Mouse (Mus musculus): ENCODE data around the gene Traf2.

Traf2 gene

DNA sequence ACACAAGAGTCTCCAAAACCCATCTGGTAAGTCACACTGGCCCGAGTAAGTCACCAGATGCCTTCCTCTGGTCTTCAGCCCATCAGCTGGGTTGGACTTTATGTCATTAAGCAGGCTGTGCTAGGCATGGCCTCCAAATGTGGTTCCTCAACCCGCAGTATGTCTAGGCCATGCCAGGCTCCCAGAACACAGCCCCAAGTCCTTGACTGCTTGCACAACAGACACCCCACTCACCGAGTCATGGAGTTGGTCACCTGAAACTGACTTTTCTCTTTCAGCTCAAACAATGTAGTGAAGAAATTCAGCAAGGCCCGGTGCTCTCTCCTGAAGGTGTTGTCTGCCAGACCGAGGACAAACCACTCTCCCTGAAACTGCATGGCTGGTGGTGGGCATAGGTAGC is 53.8 kb downstream of the Traf2 start:
- DNase-seq, result no peak

DNA sequence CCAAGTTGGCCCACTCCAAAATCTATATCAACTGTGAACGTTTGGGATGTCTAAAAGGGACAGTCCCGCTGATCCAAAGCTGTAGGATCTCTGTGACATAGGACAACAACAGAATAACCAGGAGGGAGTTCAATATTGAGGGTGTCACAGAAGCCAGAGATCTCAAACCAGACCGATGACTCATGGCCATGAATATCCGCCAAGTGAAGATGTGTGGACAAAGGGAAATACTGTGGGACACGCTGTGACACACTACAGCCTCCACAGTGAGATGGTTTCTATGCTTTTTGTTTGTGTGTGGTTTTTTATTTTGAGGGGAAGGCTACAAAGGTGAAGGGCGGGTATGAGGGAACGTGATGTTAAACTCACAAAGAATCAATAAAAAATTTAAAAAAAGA is 58.1 kb downstream of the Traf2 start:
- no peak for DNase-seq

DNA sequence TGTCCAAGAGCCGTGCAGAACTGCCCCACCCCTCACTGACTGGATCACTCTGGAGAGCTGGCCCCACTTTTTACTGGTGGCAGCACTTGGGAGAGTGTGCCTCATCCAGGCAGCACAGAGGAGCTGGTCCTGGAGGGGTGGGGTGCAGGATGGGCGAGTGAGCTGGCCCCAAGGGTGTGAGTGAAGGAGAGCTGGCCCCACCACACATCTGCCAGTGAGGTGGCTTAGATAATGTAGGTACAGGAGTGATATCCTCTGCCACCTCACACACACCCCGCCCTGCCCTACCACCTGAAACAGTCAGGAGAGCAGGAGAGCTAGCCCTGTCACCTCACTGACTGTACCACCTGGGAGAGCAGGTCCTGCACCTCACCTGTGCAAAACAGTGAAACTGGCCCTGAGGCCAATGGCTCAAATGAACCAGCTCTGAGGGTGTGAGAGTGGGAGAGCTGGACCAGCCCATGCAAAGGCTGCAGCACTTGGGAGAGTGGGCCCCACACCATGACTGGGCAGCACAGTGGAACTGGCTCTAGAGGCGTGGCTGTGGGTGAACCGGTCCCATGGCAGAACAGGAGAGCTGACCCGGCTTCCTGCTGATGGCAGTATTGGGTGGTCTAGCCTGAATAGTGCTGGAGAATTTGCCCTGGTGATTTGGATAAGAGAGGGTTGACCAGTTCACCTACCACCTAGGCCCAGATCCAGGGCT is 58.6 kb downstream of the Traf2 start:
- no peak for DNase-seq

DNA sequence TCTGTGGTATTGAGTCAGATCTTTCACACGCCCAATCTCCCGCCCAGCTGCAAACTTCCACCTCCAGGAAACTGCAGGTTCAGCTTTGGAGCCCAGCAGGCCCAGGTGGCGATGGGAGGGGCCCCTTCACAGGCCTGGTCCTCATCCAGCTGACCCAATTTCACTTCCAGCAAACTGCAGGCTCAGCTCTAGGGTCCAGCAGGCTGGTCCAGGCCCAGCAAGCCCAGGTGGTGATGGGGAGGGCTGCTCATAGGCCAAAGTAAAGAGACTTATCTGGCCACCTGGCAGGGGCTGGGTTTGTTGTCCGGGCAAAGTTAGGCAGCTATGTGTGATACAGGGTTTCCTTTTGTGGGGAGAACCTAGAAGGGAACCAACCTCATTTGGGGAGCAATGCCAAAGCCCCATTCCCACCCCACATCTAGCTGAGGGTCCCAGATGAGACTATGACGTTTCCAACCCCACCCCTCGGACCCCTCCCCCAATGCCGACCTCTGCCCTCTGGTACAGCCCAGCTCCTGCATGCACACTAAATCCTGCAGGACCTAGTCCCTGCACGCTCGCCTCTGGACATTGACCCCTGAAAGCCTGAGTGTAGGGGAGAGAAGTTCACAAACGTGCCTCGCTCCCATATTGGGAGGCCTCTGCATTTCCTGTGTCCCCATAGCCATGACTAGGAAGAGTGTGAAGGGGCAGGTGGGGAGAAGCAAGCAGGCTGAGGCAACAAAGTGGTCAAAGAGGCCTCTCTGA is 61.7 kb downstream of the Traf2 start:
- no peak for DNase-seq

DNA sequence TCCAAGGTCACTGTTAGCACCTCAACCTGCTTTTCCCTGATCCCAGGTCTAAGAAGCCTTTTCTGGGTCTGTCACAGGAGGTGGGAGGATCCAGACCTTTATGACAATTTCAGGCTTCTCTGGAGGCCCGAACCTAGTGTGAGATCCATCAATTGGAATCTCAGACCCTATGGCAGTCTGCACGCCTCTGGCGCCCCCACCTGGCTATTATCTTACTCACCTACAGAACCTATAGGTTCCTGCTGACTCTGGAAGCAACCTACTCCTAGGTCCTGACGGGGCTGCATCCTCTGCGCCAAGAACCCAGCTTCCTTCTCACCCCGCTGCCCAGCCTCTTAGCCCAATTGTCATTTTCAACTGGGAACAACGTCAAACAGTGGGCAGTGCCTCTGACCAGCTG is 63.8 kb downstream of the Traf2 start:
- no peak for DNase-seq

DNA sequence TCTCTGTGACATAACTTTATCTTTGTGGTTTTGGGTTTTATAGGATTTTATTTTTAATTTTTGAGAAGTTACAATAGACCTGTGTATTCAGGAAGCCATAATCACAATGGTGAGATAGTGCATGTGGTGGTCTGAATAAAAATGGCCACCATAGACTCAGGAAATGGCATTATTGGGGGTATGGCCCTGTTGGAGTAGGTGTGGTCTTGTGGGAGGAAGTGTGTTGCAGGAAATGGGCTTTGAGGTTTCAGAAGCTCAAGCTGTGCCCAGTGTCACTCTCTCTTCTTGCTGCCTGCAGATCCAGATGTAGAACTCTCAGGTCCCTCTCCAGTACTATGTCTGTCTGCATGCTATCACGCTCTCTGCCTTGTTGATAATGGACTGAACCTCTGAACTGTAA is 66.2 kb downstream of the Traf2 start:
- DNase-seq, result no peak

DNA sequence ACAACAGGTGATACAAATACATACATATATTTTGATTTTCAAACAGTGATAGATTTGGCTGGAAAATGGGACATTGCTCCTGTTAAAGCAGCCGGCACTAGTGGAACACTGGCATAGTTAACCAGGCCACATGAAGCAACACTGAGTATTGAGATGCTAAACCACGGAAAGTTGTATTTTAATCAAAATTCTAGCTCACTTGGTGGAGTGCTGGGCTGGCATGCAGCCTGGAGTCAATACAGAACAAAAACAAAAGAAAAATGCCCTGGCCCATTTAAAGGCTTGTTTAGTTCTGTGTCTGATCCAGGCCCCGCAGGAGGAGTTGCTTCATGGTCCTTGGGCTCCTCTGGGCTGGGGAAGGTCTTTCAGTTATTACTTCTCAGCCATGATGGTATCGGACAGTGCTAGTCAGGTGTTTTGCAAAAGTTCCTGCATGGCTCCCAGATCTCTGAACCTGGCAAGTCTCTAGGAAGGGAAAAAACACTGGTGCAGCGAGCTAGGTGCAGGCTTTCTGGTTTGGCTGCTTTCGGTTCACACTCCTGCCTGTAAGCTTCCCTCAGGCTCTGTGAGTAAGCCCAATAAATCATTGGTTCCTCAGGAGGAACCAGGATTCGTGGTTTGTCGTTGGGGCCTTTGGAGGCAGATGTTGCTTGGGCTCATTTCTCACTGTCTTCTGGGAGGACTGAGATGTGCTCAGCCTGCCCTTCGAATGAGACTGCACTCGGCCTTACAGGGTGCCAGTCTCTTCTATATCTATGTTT is 67.0 kb downstream of the Traf2 start:
- DNase-seq, result no peak

DNA sequence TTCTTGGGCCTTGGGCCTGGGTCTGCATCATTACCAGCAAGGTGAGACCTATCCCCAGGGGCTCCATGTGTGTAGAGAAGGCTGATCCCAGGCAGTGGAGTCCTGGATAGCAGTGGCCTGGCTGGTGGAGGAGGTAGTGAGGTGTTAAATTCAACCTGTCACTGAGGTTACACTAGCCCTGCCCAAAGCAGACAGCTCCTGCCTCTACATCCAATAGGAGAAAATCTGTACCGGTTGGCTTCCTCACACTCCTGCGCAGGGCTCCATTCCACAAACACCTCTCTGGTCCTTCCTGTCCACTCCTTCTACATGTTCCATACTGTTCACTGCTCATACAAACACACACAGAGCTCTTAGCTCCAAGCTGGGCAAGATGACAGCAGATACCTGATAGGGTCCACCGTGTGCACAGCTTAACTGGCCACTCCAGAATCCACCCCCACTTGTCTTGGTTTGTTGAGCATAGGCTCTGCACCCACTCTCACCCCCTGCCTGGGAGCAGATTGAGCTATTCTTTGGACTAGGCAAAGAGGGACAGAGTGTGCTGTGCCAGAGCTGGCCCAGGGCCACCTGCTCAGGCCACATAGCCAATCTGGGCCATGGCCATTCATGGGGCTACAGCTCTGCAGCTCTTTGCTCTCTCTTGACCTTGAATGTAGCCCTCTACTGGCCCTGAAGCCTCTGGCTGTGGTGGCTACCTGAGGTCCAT is 68.6 kb downstream of the Traf2 start:
- no peak for DNase-seq

DNA sequence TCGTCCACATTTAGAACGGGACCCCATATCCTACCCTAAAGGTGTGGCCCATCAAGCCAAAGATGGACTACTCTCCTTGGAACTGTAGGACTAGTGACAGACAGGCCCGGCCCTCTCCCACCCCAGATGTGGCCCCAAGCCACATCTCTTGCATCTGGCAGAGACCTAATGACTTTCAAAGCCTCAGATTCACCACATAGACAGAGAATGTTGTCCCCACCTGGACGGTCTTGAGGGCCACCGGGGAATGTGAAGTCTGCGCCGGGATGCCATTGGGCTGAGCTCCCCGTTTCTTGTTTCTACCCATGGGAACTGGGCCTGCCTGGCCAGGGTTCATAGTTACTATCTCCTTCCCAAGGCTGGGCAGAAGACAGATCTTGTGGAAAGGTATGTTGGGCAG is 69.2 kb downstream of the Traf2 start:
- no peak for DNase-seq

DNA sequence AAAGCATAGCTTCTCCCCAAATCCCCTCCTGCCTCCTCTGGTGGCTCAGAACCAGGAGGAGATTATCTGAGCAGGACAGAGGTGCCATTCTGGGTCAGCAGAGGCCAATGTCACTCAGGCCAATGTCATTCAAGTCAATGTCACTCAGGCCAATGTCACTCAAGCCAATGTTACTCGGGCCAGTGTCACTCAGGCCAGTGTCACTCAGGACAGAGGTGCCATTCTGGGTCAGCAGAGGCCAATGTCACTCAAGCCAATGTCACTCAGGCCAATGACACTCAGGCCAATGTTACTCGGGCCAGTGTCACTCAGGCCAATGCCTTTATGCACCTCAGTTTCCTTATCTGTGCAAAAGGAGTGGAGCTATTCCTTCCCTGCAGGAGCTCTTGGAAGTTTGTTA is 74.2 kb downstream of the Traf2 start:
- no peak for DNase-seq

DNA sequence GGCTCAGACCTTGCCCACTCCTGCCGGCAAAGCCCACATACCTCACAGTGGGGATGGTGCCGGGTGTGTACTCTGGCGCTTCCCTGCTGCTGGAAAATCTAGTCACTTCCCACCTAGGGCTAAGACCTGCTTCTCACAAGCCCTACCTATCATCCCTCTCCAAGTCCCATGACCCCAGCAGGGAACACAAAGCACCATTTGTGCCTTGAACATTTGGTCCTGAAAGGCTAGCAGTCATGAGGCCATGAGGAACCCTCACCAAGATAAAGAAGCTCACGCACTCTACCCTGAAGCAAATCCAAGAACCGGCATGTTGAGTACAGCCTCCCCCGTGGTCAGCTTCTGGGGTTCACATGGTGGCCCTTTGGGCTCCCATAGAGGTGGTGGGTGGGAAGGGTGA is 76.8 kb downstream of the Traf2 start, which contains the start of gene Ptgds:
TSS of gene Ptgds (minus strand) at position 78 of the 400 bp plus-strand sequence.
- no peak for DNase-seq

DNA sequence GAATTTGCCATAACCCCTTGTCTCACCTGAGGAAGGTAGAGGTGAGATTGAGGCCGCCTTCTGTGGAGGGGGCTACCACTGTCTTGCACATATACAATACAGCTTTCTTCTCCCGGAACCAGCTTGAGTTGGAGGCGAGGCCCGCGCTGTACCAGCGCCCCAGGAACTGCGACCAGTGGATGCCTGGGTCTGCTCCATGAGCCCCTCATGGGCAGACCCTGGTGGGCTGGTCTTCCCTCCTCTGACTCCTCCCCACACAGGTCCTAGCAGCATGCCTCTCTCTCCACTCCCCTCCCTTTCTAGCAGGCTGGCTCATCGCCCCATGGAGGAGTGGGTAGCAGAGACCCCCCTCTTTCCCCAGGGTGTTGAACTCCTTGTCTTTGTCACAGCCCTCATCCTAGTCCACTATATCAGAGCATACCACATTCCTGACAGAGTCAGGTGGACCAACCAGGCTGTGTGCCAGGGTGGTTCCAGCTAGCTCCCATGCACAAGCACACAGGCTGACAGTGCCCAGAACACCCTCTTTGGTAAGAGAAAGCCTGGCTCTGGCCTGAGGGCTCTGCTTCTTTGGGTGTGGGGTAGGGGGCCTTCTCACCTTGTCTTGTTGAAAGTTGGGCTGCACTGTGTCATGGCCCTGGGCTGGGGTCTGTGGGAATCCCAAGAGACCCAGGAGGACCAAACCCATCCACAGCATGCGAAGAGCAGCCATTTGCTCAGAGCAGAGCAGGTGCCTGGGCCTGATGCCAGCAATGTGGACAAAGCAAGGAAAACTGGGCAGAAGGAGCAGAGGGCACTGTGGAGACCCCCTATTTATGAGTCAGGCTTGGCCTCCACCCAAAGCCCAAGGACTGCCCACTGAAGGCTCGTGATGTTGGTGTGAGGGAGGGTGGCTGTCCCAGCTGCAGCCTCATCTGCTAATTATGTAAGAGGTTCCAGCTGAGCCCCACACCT is 77.5 kb downstream of the Traf2 start:
- peak; percentile 32 for DNase-seq
